Mouse (Mus musculus): Measurements from ENCODE around the gene Car5a. TPM values are rescaled to one million over a fixed set of nuclear protein-coding genes. Genes with fewer than 3 reads are reported as not detected.

The Car5a gene
- total RNA-seq, 2 experiments from 2014 or later: 0.29 TPM; not detected in 1

Small RNA genes lying within 50 kb of the gene (microRNA-seq; reads per million reads assigned to microRNA genes)
- gene Mir7237: 0.34 to 0.53 reads per million in 2 experiments

Other genes with a start within 250 kb of the Car5a start
- gene Jph3, start 215.3 kb downstream of the Car5a start, total RNA-seq (2021): 100 to 1,000 TPM; 187 to 192 TPM
- gene Klhdc4, start 115.3 kb downstream of the Car5a start, total RNA-seq (2021): 10 to 100 TPM; 26.0 to 27.1 TPM
- gene Slc7a5, start 37.2 kb downstream of the Car5a start, total RNA-seq (2021): 100 to 1,000 TPM; 114 to 130 TPM
- gene Banp, start 4.8 kb upstream of the Car5a start, total RNA-seq (2021): 10 to 100 TPM; 27.4 to 38.5 TPM